Mouse (Mus musculus): ENCODE measurements around the gene Thumpd2. TPM values are rescaled to one million over a fixed set of nuclear protein-coding genes. Genes with fewer than 3 reads are reported as not detected.

The Thumpd2 gene
- 1.3 and 4.5 TPM in 2 replicates for polyA plus RNA-seq (2012; ENCODE audit: insufficient read depth, insufficient read length, missing spikeins)

GRCm38 (mm10) chr17:81064979-81065311 is at the start of gene Thumpd2:
Thumpd2 (minus strand) TSS chr17:81065082.
- Histone ChIP-seq H3K4me3 (ENCODE audit: insufficient read depth, low read depth, low read length) (peak within 1 kb of the TSS; percentile 96), H3K4me1 (ENCODE audit: control insufficient read depth, insufficient read depth, insufficient read length, low read length) (0 out of 2 replicates have a peak, but pooled peaks cover 5% of the 10 kb centered on the region), H3K27ac (replicated peaks; ENCODE audit: low read depth, low read length) (peak within 1 kb of the TSS; percentile 65)

GRCm38 (mm10) chr17:81104237-81104636 is 39.4 kb upstream of the Thumpd2 start:
- Histone ChIP-seq H3K4me3 (ENCODE audit: insufficient read depth, low read depth, low read length) (no peak overlapping the region), H3K27ac (replicated peaks; ENCODE audit: low read depth, low read length) (no peak overlapping the region), H3K4me1 (ENCODE audit: control insufficient read depth, insufficient read depth, insufficient read length, low read length) (no peaks in the 10 kb centered on the region)

- Histone ChIP-seq H3K27ac (replicated peaks; ENCODE audit: low read depth, low read length) (no peak overlapping the region), H3K4me3 (ENCODE audit: insufficient read depth, low read depth, low read length) (no peak overlapping the region), H3K4me1 (ENCODE audit: control insufficient read depth, insufficient read depth, insufficient read length, low read length) (no peaks in the 10 kb centered on the region)
Observed at GRCm38 (mm10) chr17:81102866-81103265, 38.0 kb upstream of the Thumpd2 start.

GRCm38 (mm10) chr17:81098444-81098843 is 33.6 kb upstream of the Thumpd2 start:
- H3K4me1 ChIP-seq (ENCODE audit: control insufficient read depth, insufficient read depth, insufficient read length, low read length) = no peaks in the 10 kb centered on the region
- H3K4me3 ChIP-seq (ENCODE audit: insufficient read depth, low read depth, low read length) = no peak overlapping the region
- no peak overlapping the region for H3K27ac ChIP-seq (replicated peaks; ENCODE audit: low read depth, low read length)

- H3K4me1 ChIP-seq (ENCODE audit: control insufficient read depth, insufficient read depth, insufficient read length, low read length) = no peaks in the 10 kb centered on the region
- no peak overlapping the region for H3K27ac ChIP-seq (replicated peaks; ENCODE audit: low read depth, low read length)
- no peak overlapping the region for H3K4me3 ChIP-seq (ENCODE audit: insufficient read depth, low read depth, low read length)
Observed at GRCm38 (mm10) chr17:81096490-81096889, 31.6 kb upstream of the Thumpd2 start.

GRCm38 (mm10) chr17:81092794-81093193 is 27.9 kb upstream of the Thumpd2 start:
- Histone ChIP-seq H3K4me3 (ENCODE audit: insufficient read depth, low read depth, low read length) (no peak overlapping the region), H3K27ac (replicated peaks; ENCODE audit: low read depth, low read length) (no peak overlapping the region), H3K4me1 (ENCODE audit: control insufficient read depth, insufficient read depth, insufficient read length, low read length) (no peaks in the 10 kb centered on the region)

GRCm38 (mm10) chr17:81088866-81089265 is 24.0 kb upstream of the Thumpd2 start:
- Histone ChIP-seq H3K27ac (replicated peaks; ENCODE audit: low read depth, low read length) (no peak overlapping the region), H3K4me1 (ENCODE audit: control insufficient read depth, insufficient read depth, insufficient read length, low read length) (no peaks in the 10 kb centered on the region), H3K4me3 (ENCODE audit: insufficient read depth, low read depth, low read length) (no peak overlapping the region)

- Histone ChIP-seq H3K27ac (replicated peaks; ENCODE audit: low read depth, low read length) (no peak overlapping the region), H3K4me3 (ENCODE audit: insufficient read depth, low read depth, low read length) (no peak overlapping the region), H3K4me1 (ENCODE audit: control insufficient read depth, insufficient read depth, insufficient read length, low read length) (no peaks in the 10 kb centered on the region)
Observed at GRCm38 (mm10) chr17:81087735-81088134, 22.9 kb upstream of the Thumpd2 start.

GRCm38 (mm10) chr17:81064279-81064978 is 453 bp downstream of the Thumpd2 start:
- Histone ChIP-seq H3K4me3 (ENCODE audit: insufficient read depth, low read depth, low read length) (peak overlapping the region; percentile 96), H3K27ac (replicated peaks; ENCODE audit: low read depth, low read length) (peak overlapping the region; percentile 65), H3K4me1 (ENCODE audit: control insufficient read depth, insufficient read depth, insufficient read length, low read length) (0 out of 2 replicates have a peak, but pooled peaks cover 5% of the 10 kb centered on the region)

- H3K4me3 ChIP-seq (ENCODE audit: insufficient read depth, low read depth, low read length) = 0 out of 2 replicates have a peak overlapping the region, but pooled peaks have one; percentile 14
- no peak overlapping the region for H3K27ac ChIP-seq (replicated peaks; ENCODE audit: low read depth, low read length)
- H3K4me1 ChIP-seq (ENCODE audit: control insufficient read depth, insufficient read depth, insufficient read length, low read length) = 0 out of 2 replicates have a peak, but pooled peaks cover 5% of the 10 kb centered on the region
Observed at GRCm38 (mm10) chr17:81063346-81063745, 1.5 kb downstream of the Thumpd2 start.

GRCm38 (mm10) chr17:81062349-81062871 is 2.5 kb downstream of the Thumpd2 start:
- Histone ChIP-seq H3K4me1 (ENCODE audit: control insufficient read depth, insufficient read depth, insufficient read length, low read length) (0 out of 2 replicates have a peak, but pooled peaks cover 5% of the 10 kb centered on the region), H3K27ac (replicated peaks; ENCODE audit: low read depth, low read length) (no peak overlapping the region), H3K4me3 (ENCODE audit: insufficient read depth, low read depth, low read length) (no peak overlapping the region)

- H3K4me3 ChIP-seq (ENCODE audit: insufficient read depth, low read depth, low read length) = no peak overlapping the region
- no peak overlapping the region for H3K27ac ChIP-seq (replicated peaks; ENCODE audit: low read depth, low read length)
- no peaks in the 10 kb centered on the region for H3K4me1 ChIP-seq (ENCODE audit: control insufficient read depth, insufficient read depth, insufficient read length, low read length)
Observed at GRCm38 (mm10) chr17:81056796-81057381, 8.0 kb downstream of the Thumpd2 start.

- Histone ChIP-seq H3K4me3 (ENCODE audit: insufficient read depth, low read depth, low read length) (no peak overlapping the region), H3K27ac (replicated peaks; ENCODE audit: low read depth, low read length) (no peak overlapping the region), H3K4me1 (ENCODE audit: control insufficient read depth, insufficient read depth, insufficient read length, low read length) (no peaks in the 10 kb centered on the region)
Observed at GRCm38 (mm10) chr17:81056035-81056434, 8.8 kb downstream of the Thumpd2 start.

GRCm38 (mm10) chr17:81055522-81055921 is 9.4 kb downstream of the Thumpd2 start:
- H3K4me3 ChIP-seq (ENCODE audit: insufficient read depth, low read depth, low read length) = no peak overlapping the region
- no peaks in the 10 kb centered on the region for H3K4me1 ChIP-seq (ENCODE audit: control insufficient read depth, insufficient read depth, insufficient read length, low read length)

GRCm38 (mm10) chr17:81053274-81053673 is 11.6 kb downstream of the Thumpd2 start:
- H3K27ac ChIP-seq (replicated peaks; ENCODE audit: low read depth, low read length) = no peak overlapping the region
- H3K4me1 ChIP-seq (ENCODE audit: control insufficient read depth, insufficient read depth, insufficient read length, low read length) = no peaks in the 10 kb centered on the region
- no peak overlapping the region for H3K4me3 ChIP-seq (ENCODE audit: insufficient read depth, low read depth, low read length)

More at GRCm38 (mm10) chr17:81055522-81055921, 9.4 kb downstream of the Thumpd2 start:
- H3K27ac ChIP-seq (replicated peaks; ENCODE audit: low read depth, low read length) = no peak overlapping the region

Measured in brown adipose tissue, adult 24 weeks (tissue).